In the genomic region with DNA sequence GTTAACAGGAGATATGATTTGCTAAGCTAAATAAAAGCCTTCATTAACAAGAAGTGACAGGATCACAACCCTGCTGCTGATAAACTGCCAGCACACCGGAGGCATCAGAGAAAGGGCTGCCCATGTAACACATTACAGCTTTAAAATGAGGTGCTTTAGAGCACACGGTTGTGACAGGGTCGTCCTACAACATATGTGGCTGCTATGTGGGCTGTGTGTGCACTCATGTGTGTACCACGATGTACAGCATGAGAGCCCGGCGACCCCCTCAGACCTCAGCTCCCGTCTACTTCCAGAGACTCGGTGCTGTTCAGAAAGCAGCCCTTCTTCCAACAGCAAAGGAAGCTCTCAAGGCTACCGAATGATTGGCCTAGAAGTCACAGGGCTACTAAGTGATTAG, we compare ENCODE assay signal across 27 mouse cellular contexts. TPM values are rescaled to one million over a fixed set of nuclear protein-coding genes. Genes with fewer than 3 reads are reported as not detected.
DNase-seq lines count a peak whose midpoint lies in the region; ATAC-seq and TF ChIP-seq lines count a peak whose summit lies in the region.
"Had no signal": no experiment of that assay in that cellular context is flagged by ENCODE, and none has a peak within 500 bp of the region (broad histone marks: within the 10 kb centered on the region; RNA-seq: fewer than 3 reads in every experiment).

No protein-coding gene starts in this region.

- H3K27me3 ChIP-seq in forebrain, embryonic 12.5 days = no peaks in the 10 kb centered on the region
- no peaks in the 10 kb centered on the region for H3K27me3 ChIP-seq in forebrain, postnatal 0 days (ENCODE audit: insufficient read depth, low read length)
- H3K27me3 ChIP-seq in hindbrain, embryonic 15.5 days = no peaks in the 10 kb centered on the region
- H3K27me3 ChIP-seq in hindbrain, embryonic 13.5 days = no peaks in the 10 kb centered on the region
- no peaks in the 10 kb centered on the region for H3K27me3 ChIP-seq in midbrain, embryonic 15.5 days (replicated peaks)
- no peaks in the 10 kb centered on the region for H3K27me3 ChIP-seq in midbrain, embryonic 16.5 days (ENCODE audit: control insufficient read depth, insufficient read depth, low read depth, low read length)
- no peaks in the 10 kb centered on the region for H3K27me3 ChIP-seq in neural tube, embryonic 14.5 days (ENCODE audit: control insufficient read depth, insufficient read depth, low read length)
- H3K27me3 ChIP-seq: kidney, embryonic 15.5 days; liver, embryonic 12.5 days; stomach, embryonic 15.5 days had no signal

- H3K9ac ChIP-seq in forebrain, embryonic 12.5 days = no peak overlapping the region
- H3K9ac ChIP-seq in forebrain, postnatal 0 days = no peak overlapping the region
- H3K9ac ChIP-seq in hindbrain, embryonic 15.5 days = no peak overlapping the region
- H3K9ac ChIP-seq in hindbrain, embryonic 13.5 days = no peak overlapping the region
- no peak overlapping the region for H3K9ac ChIP-seq in midbrain, embryonic 15.5 days
- H3K9ac ChIP-seq in midbrain, embryonic 16.5 days (ENCODE audit: low read depth, low read length) = no peak overlapping the region
- no peak overlapping the region for H3K9ac ChIP-seq in neural tube, embryonic 14.5 days (replicated peaks; ENCODE audit: low read depth, low read length)
- H3K9ac ChIP-seq: kidney, embryonic 15.5 days; liver, embryonic 12.5 days; liver, postnatal 0 days; stomach, embryonic 15.5 days had no signal

- no peak overlapping the region for H3K4me3 ChIP-seq in forebrain, embryonic 12.5 days (replicated peaks)
- no peak overlapping the region for H3K4me3 ChIP-seq in forebrain, postnatal 0 days (ENCODE audit: low read depth, low read length)
- H3K4me3 ChIP-seq in hindbrain, embryonic 15.5 days = no peak overlapping the region
- no peak overlapping the region for H3K4me3 ChIP-seq in hindbrain, embryonic 13.5 days
- no peak overlapping the region for H3K4me3 ChIP-seq in midbrain, embryonic 15.5 days
- no peak overlapping the region for H3K4me3 ChIP-seq in midbrain, embryonic 16.5 days (ENCODE audit: low read depth, low read length)
- H3K4me3 ChIP-seq in neural tube, embryonic 14.5 days (ENCODE audit: low read depth, low read length) = no peak overlapping the region
- H3K4me3 ChIP-seq: erythroblast, embryonic 14.5 days; hindbrain, embryonic 10.5 days; kidney, embryonic 15.5 days; liver, embryonic 12.5 days; stomach, embryonic 15.5 days had no signal

- H3K9me3 ChIP-seq in forebrain, embryonic 12.5 days = no peaks in the 10 kb centered on the region
- H3K9me3 ChIP-seq in forebrain, postnatal 0 days (ENCODE audit: low read length) = no peaks in the 10 kb centered on the region
- H3K9me3 ChIP-seq in hindbrain, embryonic 15.5 days = no peaks in the 10 kb centered on the region
- H3K9me3 ChIP-seq in hindbrain, embryonic 13.5 days = no peaks in the 10 kb centered on the region
- no peaks in the 10 kb centered on the region for H3K9me3 ChIP-seq in midbrain, embryonic 15.5 days
- H3K9me3 ChIP-seq in midbrain, embryonic 16.5 days (replicated peaks; ENCODE audit: control insufficient read depth, low read length, poor library complexity, severe bottlenecking) = no peaks in the 10 kb centered on the region
- H3K9me3 ChIP-seq in neural tube, embryonic 14.5 days (ENCODE audit: control insufficient read depth, low read length) = no peaks in the 10 kb centered on the region
- H3K9me3 ChIP-seq: hindbrain, embryonic 10.5 days; kidney, embryonic 15.5 days; liver, embryonic 12.5 days; stomach, embryonic 15.5 days had no signal

- ATAC-seq in forebrain, embryonic 12.5 days (ENCODE audit: low FRiP score) = peak; percentile 34; the same call in 1 of the 2 replicates
- no peak for ATAC-seq in forebrain, postnatal 0 days
- peak; percentile 50 for ATAC-seq in hindbrain, embryonic 15.5 days (ENCODE audit: low FRiP score, low read depth)
- ATAC-seq in hindbrain, embryonic 13.5 days (ENCODE audit: low FRiP score) = no peak
- ATAC-seq in midbrain, embryonic 15.5 days (replicated peaks) = 0 out of 2 replicates have a peak, but pooled peaks have one; percentile 21
- no peak for ATAC-seq in midbrain, embryonic 16.5 days
- peak; percentile 44; the same call in 1 of the 2 replicates for ATAC-seq in neural tube, embryonic 14.5 days (ENCODE audit: low read depth)
- ATAC-seq: liver, embryonic 12.5 days; liver, postnatal 0 days had no signal

- 78% methylated on average over 9 of the region's 9 CpGs for WGBS in forebrain, embryonic 12.5 days
- WGBS in forebrain, postnatal 0 days = 65% methylated on average over 9 of the region's 9 CpGs
- WGBS in hindbrain, embryonic 15.5 days = 53% methylated on average over 9 of the region's 9 CpGs
- WGBS in hindbrain, embryonic 13.5 days = 72% methylated on average over 9 of the region's 9 CpGs
- 72% methylated on average over 9 of the region's 9 CpGs for WGBS in midbrain, embryonic 15.5 days
- WGBS in midbrain, embryonic 16.5 days = 62% methylated on average over 9 of the region's 9 CpGs
- 63% methylated on average over 9 of the region's 9 CpGs for whole genome bisulfite sequencing in neural tube, embryonic 14.5 days

- H3K36me3 ChIP-seq in forebrain, embryonic 12.5 days (replicated peaks) = peaks cover 5% of the 10 kb centered on the region; the same call in 1 of the 2 replicates
- no peaks in the 10 kb centered on the region for H3K36me3 ChIP-seq in forebrain, postnatal 0 days (ENCODE audit: insufficient read depth)
- H3K36me3 ChIP-seq in hindbrain, embryonic 15.5 days = peaks cover 5% of the 10 kb centered on the region
- H3K36me3 ChIP-seq in hindbrain, embryonic 13.5 days = peaks cover 4% of the 10 kb centered on the region
- H3K36me3 ChIP-seq in midbrain, embryonic 15.5 days (replicated peaks) = no peaks in the 10 kb centered on the region
- no peaks in the 10 kb centered on the region for H3K36me3 ChIP-seq in midbrain, embryonic 16.5 days (ENCODE audit: control insufficient read depth, insufficient read depth, low read length)
- H3K36me3 ChIP-seq in neural tube, embryonic 14.5 days (ENCODE audit: control insufficient read depth, insufficient read depth, low read length) = no peaks in the 10 kb centered on the region
- H3K36me3 ChIP-seq: kidney, embryonic 15.5 days; liver, embryonic 12.5 days; stomach, embryonic 15.5 days had no signal

- DNase-seq in forebrain, postnatal 0 days = no peak
- DNase-seq in thymus, postnatal 0 days (ENCODE audit: low spot score) = no peak
- DNase-seq: adrenal gland, postnatal 14 days; cerebellum, adult 11-12 months; gastrocnemius, postnatal 14 days; heart, postnatal 14 days; kidney, adult 18-20 months; kidney, postnatal 25 days; left cerebral cortex, postnatal 4 days; liver, postnatal 0 days; lung, postnatal 36 days; right cerebral cortex, postnatal 25 days; thymus, postnatal 14 days had no signal

- H3K4me1 ChIP-seq in forebrain, embryonic 12.5 days = peaks cover 15% of the 10 kb centered on the region
- no peaks in the 10 kb centered on the region for H3K4me1 ChIP-seq in forebrain, postnatal 0 days (ENCODE audit: insufficient read depth)
- peaks cover 20% of the 10 kb centered on the region for H3K4me1 ChIP-seq in hindbrain, embryonic 15.5 days (replicated peaks)
- peaks cover 34% of the 10 kb centered on the region for H3K4me1 ChIP-seq in hindbrain, embryonic 13.5 days (replicated peaks)
- H3K4me1 ChIP-seq in midbrain, embryonic 15.5 days = peaks cover 11% of the 10 kb centered on the region
- peaks cover 10% of the 10 kb centered on the region for H3K4me1 ChIP-seq in midbrain, embryonic 16.5 days (ENCODE audit: control insufficient read depth, insufficient read depth, low read length)
- H3K4me1 ChIP-seq in neural tube, embryonic 14.5 days (ENCODE audit: control insufficient read depth, insufficient read depth, low read length) = 0 out of 2 replicates have a peak, but pooled peaks cover 3% of the 10 kb centered on the region
- H3K4me1 ChIP-seq: kidney, embryonic 15.5 days; liver, embryonic 12.5 days; stomach, embryonic 15.5 days had no signal

- TF ChIP-seq CTCF in forebrain, postnatal 0 days (IDR thresholded peaks at IDR 0.05; ENCODE audit: low read depth) = no peak

- H3K27ac ChIP-seq in forebrain, embryonic 12.5 days = no peak overlapping the region
- no peak overlapping the region for H3K27ac ChIP-seq in forebrain, postnatal 0 days (ENCODE audit: low read depth, low read length)
- H3K27ac ChIP-seq in hindbrain, embryonic 15.5 days (replicated peaks) = no peak overlapping the region
- no peak overlapping the region for H3K27ac ChIP-seq in hindbrain, embryonic 13.5 days
- no peak overlapping the region for H3K27ac ChIP-seq in midbrain, embryonic 15.5 days
- no peak overlapping the region for H3K27ac ChIP-seq in midbrain, embryonic 16.5 days (ENCODE audit: low read length)
- no peak overlapping the region for H3K27ac ChIP-seq in neural tube, embryonic 14.5 days (ENCODE audit: low read depth, low read length)
- H3K27ac ChIP-seq: hindbrain, embryonic 10.5 days; kidney, embryonic 15.5 days; liver, embryonic 12.5 days; stomach, embryonic 15.5 days had no signal

- no peak overlapping the region for H3K4me2 ChIP-seq in forebrain, embryonic 12.5 days
- no peak overlapping the region for H3K4me2 ChIP-seq in forebrain, postnatal 0 days (ENCODE audit: low read depth)
- no peak overlapping the region for H3K4me2 ChIP-seq in hindbrain, embryonic 15.5 days
- H3K4me2 ChIP-seq in hindbrain, embryonic 13.5 days = no peak overlapping the region
- no peak overlapping the region for H3K4me2 ChIP-seq in midbrain, embryonic 15.5 days
- no peak overlapping the region for H3K4me2 ChIP-seq in midbrain, embryonic 16.5 days (ENCODE audit: low read length)
- H3K4me2 ChIP-seq in neural tube, embryonic 14.5 days (ENCODE audit: low read depth, low read length) = no peak overlapping the region
- H3K4me2 ChIP-seq: kidney, embryonic 15.5 days; liver, embryonic 12.5 days; stomach, embryonic 15.5 days had no signal

RNA-seq across cellular contexts. Expression of gene Elavl2, which starts 47.4 kb away (rescaled TPM):
- 94.7 and 103 TPM in 2 replicates for polyA plus RNA-seq in forebrain, embryonic 12.5 days (2016; fragmentation: Nextera tagmentation; extraction: Ambion mirVana)
- 54.3 and 74.4 TPM in 2 replicates for total RNA-seq in forebrain, postnatal 0 days (2014; rRNA removed)
- 69.2 and 84.8 TPM in 2 replicates for polyA plus RNA-seq in forebrain, postnatal 0 days (2015; fragmentation: Nextera tagmentation; extraction: Ambion mirVana)
- 141 and 143 TPM in 2 replicates for polyA plus RNA-seq in hindbrain, embryonic 15.5 days (2015; fragmentation: Nextera tagmentation; extraction: Ambion mirVana)
- 154 and 159 TPM in 2 replicates for polyA plus RNA-seq in hindbrain, embryonic 13.5 days (2015; fragmentation: Nextera tagmentation; extraction: Ambion mirVana)
- 132 and 142 TPM in 2 replicates for polyA plus RNA-seq in midbrain, embryonic 15.5 days (2015; fragmentation: Nextera tagmentation; extraction: Ambion mirVana)
- polyA plus RNA-seq in midbrain, embryonic 16.5 days (2015; fragmentation: Nextera tagmentation; extraction: Ambion mirVana) = 158 and 161 TPM in 2 replicates
- 172 and 215 TPM in 2 replicates for polyA plus RNA-seq in neural tube, embryonic 14.5 days (2014; fragmentation: Nextera tagmentation; extraction: Ambion mirVana)
- 0.12 TPM in 2 replicates for polyA plus RNA-seq in thymus, postnatal 0 days (2015; fragmentation: Nextera tagmentation; extraction: Ambion mirVana)
- total RNA-seq: granulocyte monocyte progenitor cell, adult 5-6 weeks; megakaryocyte-erythroid progenitor cell, adult 5-6 weeks; monocyte, adult 5-6 weeks had no signal
- polyA plus RNA-seq: erythroblast, embryonic 14.5 days had no signal

Comparison
In these comparisons a context has a peak if more than half of its experiments do, and no peak if none do; other contexts are left out.
1. ATAC-seq: peak in forebrain, embryonic 12.5 days (single experiment), hindbrain, embryonic 15.5 days (single experiment), midbrain, embryonic 15.5 days (single experiment) and neural tube, embryonic 14.5 days (single experiment); none in forebrain, postnatal 0 days (single experiment), hindbrain, embryonic 13.5 days (single experiment) and midbrain, embryonic 16.5 days (single experiment).
2. RNA of gene Elavl2, which starts 47.4 kb away (polyA plus RNA-seq): 172 to 215 TPM in neural tube, embryonic 14.5 days, 158 to 161 TPM in midbrain, embryonic 16.5 days, 154 to 159 TPM in hindbrain, embryonic 13.5 days, 132 to 142 TPM in midbrain, embryonic 15.5 days, 141 to 143 TPM in hindbrain, embryonic 15.5 days, 94.7 to 103 TPM in forebrain, embryonic 12.5 days and 69.2 to 84.8 TPM in forebrain, postnatal 0 days; 0.12 TPM in thymus, postnatal 0 days; every median in the first group is over 10 times any median in the second.